Mouse (Mus musculus): ENCODE results near the gene Mapk6. TPM values are rescaled to one million over a fixed set of nuclear protein-coding genes. Genes with fewer than 3 reads are reported as not detected.

The Mapk6 gene
- polyA plus RNA-seq, 1 experiment from 2014 or later: 28.9 TPM

DNA sequence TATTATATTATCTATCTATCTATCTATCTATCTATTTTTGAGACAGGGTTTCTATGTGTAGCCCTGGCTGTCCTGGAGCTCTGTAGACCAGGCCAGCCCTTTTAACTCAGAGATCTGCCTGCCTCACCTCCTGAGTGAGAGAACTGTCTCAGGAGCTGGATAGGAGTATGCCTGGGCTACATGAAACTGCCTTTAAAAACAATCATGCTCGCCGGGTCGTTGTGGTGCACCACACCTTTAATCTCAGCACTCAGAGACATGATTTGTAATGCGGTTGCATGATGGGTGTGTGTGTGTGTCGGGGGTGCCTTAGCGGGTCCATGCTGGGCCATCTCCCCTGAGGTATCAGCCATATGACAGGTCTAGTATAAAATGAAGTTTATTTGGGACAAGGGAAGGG lies 25.1 kb upstream of the Mapk6 start:
- DNase-seq (ENCODE audit: low spot score) (no peak), ATAC-seq (ENCODE audit: low FRiP score, low TSS enrichment) (no peak)
- H3K9me3 ChIP-seq (ENCODE audit: control insufficient read depth, low read length): no peaks in the 10 kb centered on the region
- H3K27ac ChIP-seq (replicated peaks): no peak overlapping the region
- no peaks in the 10 kb centered on the region for H3K4me1 ChIP-seq (replicated peaks; ENCODE audit: control insufficient read depth, insufficient read depth)
- H3K27me3 ChIP-seq (ENCODE audit: control insufficient read depth, insufficient read depth, low read length): no peaks in the 10 kb centered on the region
- H3K4me3 ChIP-seq (ENCODE audit: low read depth, low read length): no peak overlapping the region
- WGBS: 79% methylated on average over 6 of the region's 6 CpGs
- no peak for TF ChIP-seq CTCF (IDR thresholded peaks at IDR 0.05; ENCODE audit: low read depth)
- TF ChIP-seq EP300 (optimal IDR thresholded peaks at IDR 0.05): no peak
- no peaks in the 10 kb centered on the region for H3K36me3 ChIP-seq (ENCODE audit: control insufficient read depth, insufficient read depth, low read length)
- H3K9ac ChIP-seq (ENCODE audit: low read length): no peak overlapping the region
- no peak overlapping the region for H3K4me2 ChIP-seq (replicated peaks; ENCODE audit: low read depth)

DNA sequence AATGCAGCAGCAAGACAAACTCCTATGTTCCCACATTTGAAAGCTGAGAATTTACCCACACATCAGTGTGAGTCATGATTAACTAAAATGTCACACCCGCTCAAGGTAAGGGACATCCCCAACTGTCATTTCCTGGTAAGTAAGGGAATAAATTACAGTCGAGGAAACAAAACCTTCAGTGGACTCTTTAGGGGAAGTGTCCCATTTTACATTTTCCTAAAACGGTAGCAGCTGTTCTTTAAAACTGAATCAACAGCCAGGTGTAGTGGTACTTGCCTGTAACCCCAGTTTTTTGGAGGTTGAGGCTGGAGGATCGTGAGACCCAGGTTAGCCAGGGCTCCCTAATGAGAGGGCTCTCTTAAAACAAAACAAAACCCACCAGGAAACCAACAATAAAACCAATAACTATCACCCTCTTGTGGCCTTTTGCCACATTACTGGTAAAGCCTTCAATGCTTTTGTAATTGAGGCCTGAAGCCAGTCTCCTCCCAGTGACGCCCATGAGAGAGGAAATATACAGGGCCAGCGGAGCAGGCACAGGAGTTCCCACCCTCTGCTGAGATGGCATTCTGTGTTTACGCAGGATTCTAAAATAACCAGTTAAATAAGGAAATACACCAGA lies 24.5 kb upstream of the Mapk6 start:
- Histone ChIP-seq H3K9me3 (ENCODE audit: control insufficient read depth, low read length) (no peaks in the 10 kb centered on the region), H3K27me3 (ENCODE audit: control insufficient read depth, insufficient read depth, low read length) (no peaks in the 10 kb centered on the region), H3K27ac (replicated peaks) (no peak overlapping the region), H3K4me1 (replicated peaks; ENCODE audit: control insufficient read depth, insufficient read depth) (no peaks in the 10 kb centered on the region), H3K9ac (ENCODE audit: low read length) (no peak overlapping the region), H3K4me3 (ENCODE audit: low read depth, low read length) (no peak overlapping the region), H3K4me2 (replicated peaks; ENCODE audit: low read depth) (no peak overlapping the region), H3K36me3 (ENCODE audit: control insufficient read depth, insufficient read depth, low read length) (no peaks in the 10 kb centered on the region)
- 30% methylated on average over 7 of the region's 7 CpGs for WGBS
- DNase-seq (ENCODE audit: low spot score) (peak; percentile 35), ATAC-seq (ENCODE audit: low FRiP score, low TSS enrichment) (peak; percentile 55)
- peak; percentile 77 for TF ChIP-seq CTCF (IDR thresholded peaks at IDR 0.05; ENCODE audit: low read depth)
- TF ChIP-seq EP300 (optimal IDR thresholded peaks at IDR 0.05): no peak

DNA sequence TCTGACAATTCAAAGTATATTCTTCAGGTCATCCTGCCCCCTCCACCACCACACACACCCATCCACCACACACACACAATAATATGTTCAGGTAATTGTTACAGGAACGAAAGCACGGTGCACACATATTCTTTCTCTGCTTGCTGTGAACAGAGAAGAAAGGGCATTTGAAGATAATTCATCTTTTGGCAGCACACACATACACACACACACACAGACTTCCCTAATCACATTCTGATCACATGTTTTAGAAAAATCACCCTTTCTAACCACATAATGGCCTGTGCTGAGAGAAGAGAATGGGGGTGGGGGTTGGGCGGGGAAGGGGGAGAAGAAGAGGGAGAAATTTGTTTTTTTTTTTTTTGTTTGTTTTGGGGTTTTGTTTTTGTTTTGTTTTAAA lies 22.9 kb upstream of the Mapk6 start:
- Histone ChIP-seq H3K36me3 (ENCODE audit: control insufficient read depth, insufficient read depth, low read length) (no peaks in the 10 kb centered on the region), H3K4me3 (ENCODE audit: low read depth, low read length) (no peak overlapping the region), H3K4me1 (replicated peaks; ENCODE audit: control insufficient read depth, insufficient read depth) (no peaks in the 10 kb centered on the region), H3K9ac (ENCODE audit: low read length) (no peak overlapping the region), H3K27ac (replicated peaks) (no peak overlapping the region), H3K4me2 (replicated peaks; ENCODE audit: low read depth) (no peak overlapping the region), H3K27me3 (ENCODE audit: control insufficient read depth, insufficient read depth, low read length) (no peaks in the 10 kb centered on the region), H3K9me3 (ENCODE audit: control insufficient read depth, low read length) (no peaks in the 10 kb centered on the region)
- ATAC-seq (ENCODE audit: low FRiP score, low TSS enrichment) (no peak), DNase-seq (ENCODE audit: low spot score) (no peak)
- 76% methylated on average over 3 of the region's 3 CpGs for WGBS
- TF ChIP-seq CTCF (IDR thresholded peaks at IDR 0.05; ENCODE audit: low read depth) (no peak), EP300 (optimal IDR thresholded peaks at IDR 0.05) (no peak)

DNA sequence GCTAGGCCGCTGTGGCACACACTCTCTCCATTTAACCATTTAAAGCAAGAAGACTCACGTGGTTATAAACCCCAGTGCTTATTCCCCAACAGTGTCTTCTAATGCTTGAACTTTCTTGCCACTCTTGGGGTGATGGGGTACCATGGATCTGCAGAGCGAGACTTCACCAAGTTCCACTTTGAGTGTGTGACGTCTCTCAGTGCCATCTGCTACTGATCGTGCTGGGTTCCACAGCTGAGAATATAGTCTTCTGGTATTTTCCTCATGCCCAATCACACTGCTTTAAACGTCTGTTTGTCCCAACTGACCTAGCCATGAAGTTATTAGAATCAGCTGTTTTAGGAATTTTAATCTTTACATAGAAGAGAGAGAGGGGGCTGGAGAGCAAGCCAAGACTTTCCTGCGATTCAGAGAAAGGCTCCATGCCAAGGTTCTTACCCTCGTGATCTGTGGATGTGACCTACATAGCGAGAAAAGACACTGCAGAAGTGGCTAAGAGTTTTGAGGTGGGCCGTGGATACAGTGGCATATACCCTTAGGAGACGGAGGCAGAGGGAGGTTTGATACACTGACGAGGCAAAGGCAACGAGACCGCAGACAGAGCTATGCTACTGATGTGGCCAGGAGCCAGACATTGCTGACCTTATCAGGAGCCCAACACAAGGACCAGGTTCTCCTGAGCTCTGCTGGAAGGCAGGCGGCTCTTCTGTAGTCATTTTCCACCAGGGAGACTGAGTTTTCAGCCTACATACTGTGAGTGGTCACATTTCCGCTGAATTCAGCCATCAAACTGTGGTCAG lies 21.2 kb upstream of the Mapk6 start:
- no peaks in the 10 kb centered on the region for H3K36me3 ChIP-seq (ENCODE audit: control insufficient read depth, insufficient read depth, low read length)
- H3K9ac ChIP-seq (ENCODE audit: low read length): no peak overlapping the region
- H3K27me3 ChIP-seq (ENCODE audit: control insufficient read depth, insufficient read depth, low read length): no peaks in the 10 kb centered on the region
- no peaks in the 10 kb centered on the region for H3K4me1 ChIP-seq (replicated peaks; ENCODE audit: control insufficient read depth, insufficient read depth)
- DNase-seq (ENCODE audit: low spot score) (no peak), ATAC-seq (ENCODE audit: low FRiP score, low TSS enrichment) (no peak)
- H3K27ac ChIP-seq (replicated peaks): no peak overlapping the region
- no peak for TF ChIP-seq EP300 (optimal IDR thresholded peaks at IDR 0.05)
- TF ChIP-seq CTCF (IDR thresholded peaks at IDR 0.05; ENCODE audit: low read depth): no peak
- no peak overlapping the region for H3K4me2 ChIP-seq (replicated peaks; ENCODE audit: low read depth)
- H3K4me3 ChIP-seq (ENCODE audit: low read depth, low read length): no peak overlapping the region
- H3K9me3 ChIP-seq (ENCODE audit: control insufficient read depth, low read length): no peaks in the 10 kb centered on the region
- 68% methylated on average over 16 of the region's 16 CpGs for WGBS

DNA sequence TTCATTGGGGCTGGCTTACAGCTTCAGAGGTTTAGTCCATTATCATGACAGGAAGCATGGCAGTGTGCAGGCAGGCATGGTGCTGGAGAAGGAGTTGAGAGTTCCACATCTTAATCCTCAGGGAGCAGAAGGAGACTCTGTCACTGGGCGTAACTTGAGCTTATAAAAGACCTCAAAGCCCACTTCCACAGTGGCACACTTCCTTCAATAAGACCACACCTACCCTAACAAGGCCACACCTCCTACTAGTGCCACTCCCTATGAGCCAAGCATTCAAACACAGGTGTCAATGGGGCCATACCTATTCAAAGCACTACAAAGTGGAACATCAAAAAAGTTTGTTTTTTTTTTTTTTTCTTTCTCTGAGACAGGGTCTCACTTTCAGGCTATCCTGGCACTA lies 19.9 kb upstream of the Mapk6 start:
- 85% methylated on average over 1 of the region's 1 CpGs for WGBS
- no peak for DNase-seq (ENCODE audit: low spot score)
- no peak for ATAC-seq (ENCODE audit: low FRiP score, low TSS enrichment)
- no peaks in the 10 kb centered on the region for H3K4me1 ChIP-seq (replicated peaks; ENCODE audit: control insufficient read depth, insufficient read depth)
- H3K36me3 ChIP-seq (ENCODE audit: control insufficient read depth, insufficient read depth, low read length): no peaks in the 10 kb centered on the region
- no peak overlapping the region for H3K9ac ChIP-seq (ENCODE audit: low read length)
- H3K27me3 ChIP-seq (ENCODE audit: control insufficient read depth, insufficient read depth, low read length): no peaks in the 10 kb centered on the region
- H3K9me3 ChIP-seq (ENCODE audit: control insufficient read depth, low read length): no peaks in the 10 kb centered on the region
- H3K4me3 ChIP-seq (ENCODE audit: low read depth, low read length): no peak overlapping the region
- H3K4me2 ChIP-seq (replicated peaks; ENCODE audit: low read depth): no peak overlapping the region
- no peak overlapping the region for H3K27ac ChIP-seq (replicated peaks)
- TF ChIP-seq EP300 (optimal IDR thresholded peaks at IDR 0.05) (no peak), CTCF (IDR thresholded peaks at IDR 0.05; ENCODE audit: low read depth) (no peak)

DNA sequence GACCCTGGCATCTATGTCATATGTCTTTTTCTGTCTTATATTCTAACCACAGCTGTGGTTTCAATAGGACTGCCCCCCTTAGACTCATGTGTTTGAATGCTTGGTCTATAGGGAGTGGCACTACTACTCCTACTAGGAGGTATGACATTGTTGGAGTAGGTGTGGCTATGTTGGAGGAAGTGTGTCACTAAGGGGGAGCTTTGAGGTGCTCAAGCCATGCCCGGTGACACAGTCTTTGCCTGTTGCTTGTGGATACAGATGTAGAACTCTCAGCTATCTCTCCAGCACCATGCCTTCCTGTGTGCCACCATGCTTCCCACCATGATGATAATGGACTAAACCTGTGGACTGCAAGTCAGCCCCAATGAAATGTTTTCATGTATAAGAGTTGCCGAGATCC lies 19.2 kb upstream of the Mapk6 start:
- TF ChIP-seq CTCF (IDR thresholded peaks at IDR 0.05; ENCODE audit: low read depth) (no peak), EP300 (optimal IDR thresholded peaks at IDR 0.05) (no peak)
- DNase-seq (ENCODE audit: low spot score) (no peak), ATAC-seq (ENCODE audit: low FRiP score, low TSS enrichment) (peak; percentile 70; the same call in 1 of the 2 replicates)
- no peak overlapping the region for H3K9ac ChIP-seq (ENCODE audit: low read length)
- no peak overlapping the region for H3K4me2 ChIP-seq (replicated peaks; ENCODE audit: low read depth)
- H3K4me3 ChIP-seq (ENCODE audit: low read depth, low read length): no peak overlapping the region
- 85% methylated on average over 2 of the region's 2 CpGs for WGBS
- H3K4me1 ChIP-seq (replicated peaks; ENCODE audit: control insufficient read depth, insufficient read depth): no peaks in the 10 kb centered on the region
- H3K9me3 ChIP-seq (ENCODE audit: control insufficient read depth, low read length): no peaks in the 10 kb centered on the region
- no peaks in the 10 kb centered on the region for H3K27me3 ChIP-seq (ENCODE audit: control insufficient read depth, insufficient read depth, low read length)
- H3K27ac ChIP-seq (replicated peaks): no peak overlapping the region
- H3K36me3 ChIP-seq (ENCODE audit: control insufficient read depth, insufficient read depth, low read length): no peaks in the 10 kb centered on the region
